Comparison of ENCODE assay signal across 15 mouse cellular contexts in the genomic region with DNA sequence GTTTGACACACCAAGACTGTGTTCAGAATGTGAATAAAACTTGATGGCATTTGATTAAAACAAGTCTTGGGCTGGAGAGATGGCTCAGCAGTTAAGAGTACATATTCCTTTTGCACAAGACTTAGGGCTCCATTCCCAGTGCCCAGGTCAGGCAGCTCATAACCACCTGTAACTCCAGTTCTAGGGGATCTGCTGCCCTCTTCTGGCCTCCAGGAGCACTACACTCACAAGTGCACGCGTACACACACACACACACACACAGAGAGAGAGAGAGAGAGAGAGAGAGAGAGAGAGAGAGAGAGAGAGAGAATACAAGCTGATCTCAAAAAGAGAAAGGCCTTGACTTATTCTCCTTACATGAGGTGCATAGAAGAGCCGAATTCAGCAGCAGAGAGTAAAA.
"Had no signal": no experiment of that assay in that cellular context is flagged by ENCODE, and none has a peak within 500 bp of the region (broad histone marks: within the 10 kb centered on the region; RNA-seq: fewer than 3 reads in every experiment).

No protein-coding gene starts in this region.

- H3K27ac ChIP-seq: limb, embryonic 13.5 days; liver, embryonic 13.5 days; midbrain, embryonic 15.5 days; neural tube, embryonic 12.5 days; stomach, embryonic 15.5 days had no signal

- H3K27me3 ChIP-seq: limb, embryonic 13.5 days; liver, embryonic 13.5 days; midbrain, embryonic 15.5 days; neural tube, embryonic 12.5 days; stomach, embryonic 15.5 days had no signal

- H3K9me3 ChIP-seq: liver, embryonic 13.5 days; midbrain, embryonic 15.5 days; neural tube, embryonic 12.5 days; stomach, embryonic 15.5 days had no signal

- H3K4me1 ChIP-seq: limb, embryonic 13.5 days; liver, embryonic 13.5 days; midbrain, embryonic 15.5 days; neural tube, embryonic 12.5 days; stomach, embryonic 15.5 days had no signal

- H3K36me3 ChIP-seq: limb, embryonic 13.5 days; liver, embryonic 13.5 days; midbrain, embryonic 15.5 days; neural tube, embryonic 12.5 days; stomach, embryonic 15.5 days had no signal

- H3K9ac ChIP-seq: limb, embryonic 13.5 days; liver, embryonic 13.5 days; midbrain, embryonic 15.5 days; neural tube, embryonic 12.5 days; stomach, embryonic 15.5 days had no signal

- DNase-seq: kidney, adult 9 months; kidney, postnatal 14 days; left cerebral cortex, postnatal 4 days; liver, embryonic 13.5 days; lung, adult 18-20 months; lung, postnatal 36 days; retina, postnatal 1 day; thymus, adult 18-20 months; thymus, postnatal 14 days had no signal

- H3K4me3 ChIP-seq: limb, embryonic 13.5 days; liver, embryonic 13.5 days; midbrain, embryonic 15.5 days; neural tube, embryonic 12.5 days; stomach, embryonic 15.5 days had no signal

- ATAC-seq: intestine, postnatal 0 days; lung, postnatal 0 days; midbrain, embryonic 15.5 days had no signal

- H3K4me2 ChIP-seq: limb, embryonic 13.5 days; liver, embryonic 13.5 days; midbrain, embryonic 15.5 days; neural tube, embryonic 12.5 days; stomach, embryonic 15.5 days had no signal
